8 mouse cellular contexts compared by ENCODE assay signal in the genomic region with DNA sequence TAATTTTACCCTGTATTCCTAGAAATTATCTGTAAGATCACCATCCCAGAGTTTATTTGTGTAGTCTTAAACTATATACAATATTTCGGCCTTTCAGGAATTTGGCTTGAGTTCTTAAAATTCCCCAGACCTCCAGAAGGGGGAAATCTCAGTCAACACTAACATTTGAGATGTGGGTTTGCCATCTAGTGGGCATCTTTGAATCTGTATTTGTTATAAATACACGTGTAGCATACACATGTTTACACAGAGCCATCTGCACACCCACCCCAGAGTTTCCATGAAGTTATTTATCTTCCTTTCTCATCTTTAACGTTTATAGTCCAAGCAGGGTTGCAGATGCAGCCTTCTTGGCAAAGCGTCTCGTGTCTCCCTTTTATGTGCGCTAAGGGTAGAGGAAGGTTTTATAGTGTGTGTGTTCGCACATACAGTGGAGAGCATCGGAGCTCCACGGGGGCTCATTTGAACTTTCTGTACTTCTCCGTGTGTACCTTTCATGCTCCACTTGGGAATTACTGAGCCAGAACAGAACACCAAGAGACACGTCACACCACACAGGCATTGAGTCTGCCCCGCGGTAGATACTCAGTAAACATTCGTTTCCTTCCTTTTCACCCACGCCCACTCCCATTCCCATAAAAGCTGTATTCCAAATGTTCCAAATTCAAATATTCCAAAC. TPM values are rescaled to one million over a fixed set of nuclear protein-coding genes. Genes with fewer than 3 reads are reported as not detected.
DNase-seq lines count a peak whose midpoint lies in the region; ATAC-seq lines count a peak whose summit lies in the region.

No protein-coding gene starts in this region.

- H3K27ac ChIP-seq in hindbrain, embryonic 13.5 days, result no peak overlapping the region
- H3K27ac ChIP-seq in hindbrain, embryonic 10.5 days, result no peak overlapping the region
- H3K27ac ChIP-seq in hindbrain, embryonic 15.5 days (replicated peaks), result no peak overlapping the region

- H3K9me3 ChIP-seq in hindbrain, embryonic 13.5 days, result no peaks in the 10 kb centered on the region
- H3K9me3 ChIP-seq in hindbrain, embryonic 10.5 days, result no peaks in the 10 kb centered on the region
- no peaks in the 10 kb centered on the region for H3K9me3 ChIP-seq in hindbrain, embryonic 15.5 days

- H3K4me3 ChIP-seq in hindbrain, embryonic 13.5 days, result no peak overlapping the region
- H3K4me3 ChIP-seq in hindbrain, embryonic 10.5 days, result no peak overlapping the region
- H3K4me3 ChIP-seq in hindbrain, embryonic 15.5 days, result no peak overlapping the region

- no peak overlapping the region for H3K9ac ChIP-seq in hindbrain, embryonic 13.5 days
- no peak overlapping the region for H3K9ac ChIP-seq in hindbrain, embryonic 15.5 days

- 64% methylated on average over 15 of the region's 15 CpGs for WGBS in hindbrain, embryonic 13.5 days
- WGBS in hindbrain, embryonic 10.5 days, result 69% methylated on average over 15 of the region's 15 CpGs
- WGBS in hindbrain, embryonic 15.5 days, result 57% methylated on average over 15 of the region's 15 CpGs

- H3K27me3 ChIP-seq in hindbrain, embryonic 13.5 days, result no peaks in the 10 kb centered on the region
- H3K27me3 ChIP-seq in hindbrain, embryonic 10.5 days (ENCODE audit: insufficient read depth, poor library complexity, severe bottlenecking), result no peaks in the 10 kb centered on the region
- H3K27me3 ChIP-seq in hindbrain, embryonic 15.5 days, result no peaks in the 10 kb centered on the region

- H3K4me2 ChIP-seq in hindbrain, embryonic 13.5 days, result no peak overlapping the region; the same call in 1 of the 2 replicates
- H3K4me2 ChIP-seq in hindbrain, embryonic 15.5 days, result peak overlapping the region; percentile 8; the same call in 1 of the 2 replicates

- no peak for DNase-seq in hindbrain, embryonic 10.5 days (ENCODE audit: low spot score)
- peak; percentile 79 for DNase-seq in CD4-positive, CD25-positive, alpha-beta regulatory T cell, adult 2 months (ENCODE audit: low read depth, low spot score)
- DNase-seq in lung, postnatal 36 days, result peak; percentile 88
- DNase-seq in spleen, postnatal 10 days (ENCODE audit: low spot score in 2 of 2), result no peak
- no peak for DNase-seq in frontal cortex, postnatal 14 days (ENCODE audit: low spot score in 2 of 2)

- 0 out of 2 replicates have a peak, but pooled peaks have one; percentile 39 for ATAC-seq in hindbrain, embryonic 13.5 days (ENCODE audit: low FRiP score)
- peak; percentile 78 for ATAC-seq in common myeloid progenitor, adult 5-6 weeks (replicated peaks; ENCODE audit: low read depth, poor library complexity, severe bottlenecking)
- ATAC-seq in hindbrain, embryonic 15.5 days (ENCODE audit: low FRiP score, low read depth), result peak; percentile 51; the same call in 1 of the 2 replicates

- no peaks in the 10 kb centered on the region for H3K36me3 ChIP-seq in hindbrain, embryonic 13.5 days
- H3K36me3 ChIP-seq in hindbrain, embryonic 10.5 days, result no peaks in the 10 kb centered on the region
- H3K36me3 ChIP-seq in hindbrain, embryonic 15.5 days, result no peaks in the 10 kb centered on the region

- no peaks in the 10 kb centered on the region for H3K4me1 ChIP-seq in hindbrain, embryonic 13.5 days (replicated peaks)
- 0 out of 2 replicates have a peak, but pooled peaks cover 2% of the 10 kb centered on the region for H3K4me1 ChIP-seq in hindbrain, embryonic 10.5 days (replicated peaks)
- H3K4me1 ChIP-seq in hindbrain, embryonic 15.5 days (replicated peaks), result no peaks in the 10 kb centered on the region

RNA-seq across cellular contexts. Expression of gene B4galt4, which starts 12.3 kb away (rescaled TPM):
- polyA plus RNA-seq in hindbrain, embryonic 13.5 days (2015; fragmentation: Nextera tagmentation; extraction: Ambion mirVana), result 29.1 and 30.0 TPM in 2 replicates
- polyA plus RNA-seq in hindbrain, embryonic 10.5 days (2016; fragmentation: Nextera tagmentation; extraction: Ambion mirVana), result 25.5 and 25.6 TPM in 2 replicates
- total RNA-seq in common myeloid progenitor, adult 5-6 weeks (2017), result 30.0 and 30.8 TPM in 2 replicates
- polyA plus RNA-seq in hindbrain, embryonic 15.5 days (2015; fragmentation: Nextera tagmentation; extraction: Ambion mirVana), result 35.6 and 39.1 TPM in 2 replicates

RNA-seq across cellular contexts. Expression of gene Arhgap31, which starts 16.7 kb away (rescaled TPM):
- polyA plus RNA-seq in hindbrain, embryonic 13.5 days (2015; fragmentation: Nextera tagmentation; extraction: Ambion mirVana), result 5.2 and 6.6 TPM in 2 replicates
- polyA plus RNA-seq in hindbrain, embryonic 10.5 days (2016; fragmentation: Nextera tagmentation; extraction: Ambion mirVana), result 8.8 and 9.0 TPM in 2 replicates
- total RNA-seq in common myeloid progenitor, adult 5-6 weeks (2017), result 4.0 and 4.5 TPM in 2 replicates
- polyA plus RNA-seq in hindbrain, embryonic 15.5 days (2015; fragmentation: Nextera tagmentation; extraction: Ambion mirVana), result 5.8 and 6.4 TPM in 2 replicates

Comparison
In these comparisons a context has a peak if more than half of its experiments do, and no peak if none do; other contexts are left out.
1. DNase-seq: peak in CD4-positive, CD25-positive, alpha-beta regulatory T cell, adult 2 months (single experiment) and lung, postnatal 36 days (single experiment); none in hindbrain, embryonic 10.5 days (single experiment), spleen, postnatal 10 days (0 of 2) and frontal cortex, postnatal 14 days (0 of 2).
2. Peak in every context shown above with its lines, with median percentiles within 50 percentile points of each other: ATAC-seq.